Mouse (Mus musculus) hindbrain, embryonic 12.5 days (tissue): ENCODE data around the gene Radil. TPM values are rescaled to one million over a fixed set of nuclear protein-coding genes. Genes with fewer than 3 reads are reported as not detected.

Experiments
- ATAC-seq: fragments of 200-750 bp; cut with Nextera tagmentation; 2 replicates; pipeline ENCODE4 v1.8.0; 2017; ENCODE audit warnings: moderate TSS enrichment; ENCODE audit not compliant: low FRiP score
- H3K27ac ChIP-seq: fragments of 300-500 bp; sonication (generic); 2 replicates; pipeline ENCODE4 v1.5.1; 2016; ENCODE audit warnings: mild to moderate bottlenecking
- H3K27me3 ChIP-seq: fragments of 300-500 bp; sonication (generic); 2 replicates; pipeline ENCODE4 v1.6.1; 2016; ENCODE audit warnings: mild to moderate bottlenecking
- H3K36me3 ChIP-seq: fragments of 300-500 bp; sonication (generic); 2 replicates; pipeline ENCODE4 v1.6.1; 2016; ENCODE audit warnings: mild to moderate bottlenecking
- H3K4me1 ChIP-seq: fragments of 300-500 bp; sonication (generic); 2 replicates; pipeline ENCODE4 v1.6.1; 2016
- H3K4me2 ChIP-seq: fragments of 300-500 bp; sonication (generic); replicated peaks from 2 replicates; pipeline ENCODE4 v1.6.1; 2016; ENCODE audit warnings: mild to moderate bottlenecking
- H3K4me3 ChIP-seq: fragments of 300-500 bp; sonication (generic); 2 replicates; pipeline ENCODE4 v1.5.1; 2016; ENCODE audit warnings: mild to moderate bottlenecking
- H3K9ac ChIP-seq: fragments of 300-500 bp; sonication (generic); 2 replicates; pipeline ENCODE4 v1.6.1; 2016; ENCODE audit warnings: mild to moderate bottlenecking, moderate library complexity
- H3K9me3 ChIP-seq: fragments of 300-500 bp; sonication (generic); replicated peaks from 2 replicates; pipeline ENCODE4 v1.6.1; 2016; ENCODE audit warnings: mild to moderate bottlenecking
- WGBS: fragments of 180-500 bp; shearing (Covaris S2); methylation state at CpG from one replicate; pipeline ENCODE4 v1.1.7; 2016; 5-methylcytosine and 5-hydroxymethylcytosine counted together
- polyA plus RNA-seq: library from polyadenylated mRNA; unstranded; fragments of >200 nt; fragmentation: Nextera tagmentation; extraction: Ambion mirVana; gene quantifications from 2 replicates; pipeline ENCODE4 v1.2.1, GENCODE M21; 2016

Radil gene
- polyA plus RNA-seq, 1 experiment from 2014 or later, result 7.5 TPM

- no peaks in the 10 kb centered on the region for H3K4me1 ChIP-seq
- 59% methylated on average over 7 of the region's 7 CpGs for WGBS
- no peaks in the 10 kb centered on the region for H3K36me3 ChIP-seq
- H3K27ac ChIP-seq, result no peak overlapping the region
- no peaks in the 10 kb centered on the region for H3K9me3 ChIP-seq
- no peaks in the 10 kb centered on the region; the same call in 1 of the 2 replicates for H3K27me3 ChIP-seq
- no peak for ATAC-seq
- no peak overlapping the region for H3K9ac ChIP-seq
- no peak overlapping the region for H3K4me3 ChIP-seq
- no peak overlapping the region for H3K4me2 ChIP-seq
Measured at GRCm38 (mm10) chr5:142560261-142560660, 9.4 kb upstream of the Radil start.

GRCm38 (mm10) chr5:142557397-142558067 lies 6.6 kb upstream of the Radil start:
- Histone ChIP-seq H3K4me2 (peak overlapping the region; percentile 22), H3K9me3 (no peaks in the 10 kb centered on the region), H3K36me3 (no peaks in the 10 kb centered on the region), H3K9ac (no peak overlapping the region), H3K4me1 (no peaks in the 10 kb centered on the region), H3K27me3 (no peaks in the 10 kb centered on the region; the same call in 1 of the 2 replicates), H3K4me3 (no peak overlapping the region), H3K27ac (no peak overlapping the region)
- ATAC-seq, result peak; percentile 40; the same call in 1 of the 2 replicates
- 38% methylated on average over 21 of the region's 21 CpGs for WGBS

- H3K9ac ChIP-seq, result no peak overlapping the region
- H3K4me3 ChIP-seq, result no peak overlapping the region
- 94% methylated on average over 4 of the region's 4 CpGs for WGBS
- H3K27me3 ChIP-seq, result no peaks in the 10 kb centered on the region; the same call in 1 of the 2 replicates
- H3K4me1 ChIP-seq, result no peaks in the 10 kb centered on the region
- no peaks in the 10 kb centered on the region for H3K36me3 ChIP-seq
- H3K27ac ChIP-seq, result no peak overlapping the region
- H3K9me3 ChIP-seq, result no peaks in the 10 kb centered on the region
- H3K4me2 ChIP-seq, result no peak overlapping the region
- ATAC-seq, result no peak
Measured at GRCm38 (mm10) chr5:142556721-142557120, 5.8 kb upstream of the Radil start.

GRCm38 (mm10) chr5:142555866-142556265 lies 5.0 kb upstream of the Radil start:
- Histone ChIP-seq H3K9ac (no peak overlapping the region), H3K36me3 (no peaks in the 10 kb centered on the region), H3K27ac (no peak overlapping the region), H3K4me1 (no peaks in the 10 kb centered on the region; the same call in 1 of the 2 replicates), H3K9me3 (no peaks in the 10 kb centered on the region), H3K4me2 (no peak overlapping the region), H3K4me3 (no peak overlapping the region), H3K27me3 (peaks cover under 1% of the 10 kb centered on the region)
- ATAC-seq, result no peak
- WGBS, result 84% methylated on average over 5 of the region's 5 CpGs

- no peaks in the 10 kb centered on the region for H3K9me3 ChIP-seq
- peak; percentile 55 for ATAC-seq
- H3K4me3 ChIP-seq, result peak overlapping the region; percentile 64
- H3K27ac ChIP-seq, result peak overlapping the region; percentile 55
- peaks cover 16% of the 10 kb centered on the region for H3K4me1 ChIP-seq
- H3K4me2 ChIP-seq, result peak overlapping the region; percentile 99
- H3K27me3 ChIP-seq, result peaks cover 13% of the 10 kb centered on the region
- WGBS, result 2% methylated on average over 31 of the region's 31 CpGs
- no peaks in the 10 kb centered on the region for H3K36me3 ChIP-seq
- peak overlapping the region; percentile 65 for H3K9ac ChIP-seq
Measured at GRCm38 (mm10) chr5:142549961-142550705, 765 bp downstream of the Radil start.

GRCm38 (mm10) chr5:142549441-142549840 lies 1.5 kb downstream of the Radil start:
- WGBS, result 42% methylated on average over 9 of the region's 9 CpGs
- no peaks in the 10 kb centered on the region for H3K36me3 ChIP-seq
- H3K27me3 ChIP-seq, result peaks cover 13% of the 10 kb centered on the region
- H3K4me1 ChIP-seq, result peaks cover 16% of the 10 kb centered on the region
- H3K27ac ChIP-seq, result no peak overlapping the region
- H3K9ac ChIP-seq, result no peak overlapping the region
- H3K9me3 ChIP-seq, result no peaks in the 10 kb centered on the region
- no peak overlapping the region for H3K4me3 ChIP-seq
- ATAC-seq, result no peak
- H3K4me2 ChIP-seq, result 0 out of 2 replicates have a peak overlapping the region, but pooled peaks have one; percentile 4

GRCm38 (mm10) chr5:142547066-142547465 lies 3.8 kb downstream of the Radil start:
- WGBS, result 66% methylated on average over 3 of the region's 3 CpGs
- no peak overlapping the region for H3K4me2 ChIP-seq
- no peak for ATAC-seq
- peaks cover 16% of the 10 kb centered on the region for H3K4me1 ChIP-seq
- no peaks in the 10 kb centered on the region for H3K36me3 ChIP-seq
- H3K27me3 ChIP-seq, result peaks cover 13% of the 10 kb centered on the region
- no peak overlapping the region for H3K4me3 ChIP-seq
- H3K9me3 ChIP-seq, result no peaks in the 10 kb centered on the region
- no peak overlapping the region for H3K9ac ChIP-seq
- no peak overlapping the region for H3K27ac ChIP-seq

GRCm38 (mm10) chr5:142546344-142546743 lies 4.6 kb downstream of the Radil start:
- Histone ChIP-seq H3K36me3 (no peaks in the 10 kb centered on the region), H3K27ac (no peak overlapping the region), H3K4me2 (no peak overlapping the region), H3K4me3 (no peak overlapping the region), H3K27me3 (peaks cover 13% of the 10 kb centered on the region), H3K9me3 (no peaks in the 10 kb centered on the region), H3K4me1 (peaks cover 16% of the 10 kb centered on the region), H3K9ac (no peak overlapping the region)
- 10% methylated on average over 5 of the region's 5 CpGs for WGBS
- ATAC-seq, result no peak

- ATAC-seq, result no peak
- Histone ChIP-seq H3K4me1 (peaks cover 11% of the 10 kb centered on the region), H3K27me3 (peaks cover 6% of the 10 kb centered on the region), H3K9me3 (no peaks in the 10 kb centered on the region), H3K4me2 (no peak overlapping the region), H3K4me3 (no peak overlapping the region), H3K9ac (no peak overlapping the region), H3K36me3 (no peaks in the 10 kb centered on the region), H3K27ac (no peak overlapping the region)
- WGBS, result 71% methylated on average over 5 of the region's 5 CpGs
Measured at GRCm38 (mm10) chr5:142545014-142545795, 5.7 kb downstream of the Radil start.

- Histone ChIP-seq H3K27me3 (no peaks in the 10 kb centered on the region), H3K9ac (no peak overlapping the region), H3K9me3 (no peaks in the 10 kb centered on the region), H3K4me3 (no peak overlapping the region), H3K4me2 (no peak overlapping the region), H3K27ac (no peak overlapping the region), H3K36me3 (no peaks in the 10 kb centered on the region), H3K4me1 (no peaks in the 10 kb centered on the region)
- no peak for ATAC-seq
- 91% methylated on average over 3 of the region's 3 CpGs for WGBS
Measured at GRCm38 (mm10) chr5:142537286-142537685, 13.6 kb downstream of the Radil start.

- Histone ChIP-seq H3K4me2 (no peak overlapping the region), H3K36me3 (no peaks in the 10 kb centered on the region), H3K4me3 (no peak overlapping the region), H3K27ac (no peak overlapping the region), H3K9ac (no peak overlapping the region), H3K9me3 (no peaks in the 10 kb centered on the region), H3K4me1 (no peaks in the 10 kb centered on the region), H3K27me3 (peaks cover 5% of the 10 kb centered on the region)
- ATAC-seq, result no peak
- WGBS, result 87% methylated on average over 4 of the region's 4 CpGs
Measured at GRCm38 (mm10) chr5:142535388-142535787, 15.5 kb downstream of the Radil start.

- no peak within 1 kb of the TSS for H3K9ac ChIP-seq
- H3K4me1 ChIP-seq, result 0 out of 2 replicates have a peak, but pooled peaks cover 6% of the 10 kb centered on the region
- H3K4me2 ChIP-seq, result peak within 1 kb of the TSS; percentile 42
- H3K4me3 ChIP-seq, result peak within 1 kb of the TSS; percentile 19
- no peaks in the 10 kb centered on the region for H3K9me3 ChIP-seq
- H3K27ac ChIP-seq, result no peak within 1 kb of the TSS
- H3K36me3 ChIP-seq, result no peaks in the 10 kb centered on the region
- no peak for ATAC-seq
- peaks cover 23% of the 10 kb centered on the region for H3K27me3 ChIP-seq
- WGBS, result 38% methylated on average over 41 of the region's 41 CpGs
Measured at GRCm38 (mm10) chr5:142529915-142530314, 21.0 kb downstream of the Radil start, which contains the start of gene Papolb. Gene Papolb (minus strand): TSS chr5:142530076.
